Mouse (Mus musculus) CD8-positive naive resting alpha-beta T cell, adult 2 months (primary cell): ENCODE data around the gene Prrg2.

Source experiments
- DNase-seq, 2 experiments: peaks; one replicate each; pipeline ENCODE4 v3.0.0; 2022; ENCODE audit warnings: low read depth in 2 of 2, low spot score in 2 of 2

The Prrg2 gene

DNA sequence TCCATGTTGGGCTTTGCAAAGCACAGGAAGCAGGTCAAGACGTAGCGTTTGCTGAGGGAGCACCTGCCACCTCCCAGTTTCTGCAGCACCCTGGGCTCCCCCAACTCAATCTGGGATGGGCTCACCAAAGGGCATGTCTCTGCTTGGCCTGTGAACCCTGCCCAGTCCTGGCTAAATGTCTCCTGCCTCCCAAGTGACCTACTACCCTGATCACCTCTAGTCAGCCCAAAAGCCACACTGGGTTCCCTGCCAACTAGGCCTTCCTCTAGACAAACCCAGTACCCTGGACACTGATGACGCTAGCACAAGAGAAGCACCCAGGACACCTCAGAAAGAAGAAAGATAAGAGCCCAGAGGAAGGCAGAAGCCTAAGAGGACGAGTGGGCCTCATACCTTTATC, 49.7 kb downstream of the Prrg2 start:
- no peak for DNase-seq

- no peak for DNase-seq
Measured at GRCm38 (mm10) chr7:45012011-45012410, 50.5 kb downstream of the Prrg2 start.

DNA sequence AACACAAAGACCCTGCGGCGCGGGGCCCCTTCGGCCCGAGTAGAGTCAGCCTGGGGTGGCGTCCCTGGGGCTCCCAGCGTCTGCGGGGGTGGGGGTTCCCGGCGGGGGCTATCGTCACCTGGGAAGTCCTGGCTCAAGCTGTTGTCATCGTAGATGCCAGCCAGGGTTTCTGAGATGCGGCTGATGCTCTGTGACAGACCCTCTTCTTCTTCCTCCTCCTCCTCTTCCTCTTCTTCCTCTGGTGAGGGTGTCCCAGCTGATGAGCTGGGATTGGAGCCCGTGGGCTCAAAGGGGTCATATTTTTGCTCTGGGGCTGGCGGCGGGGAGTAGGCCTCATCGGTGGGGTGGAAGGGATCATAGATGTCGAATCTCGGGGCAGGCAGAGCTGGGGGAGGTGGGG, 54.1 kb downstream of the Prrg2 start:
- DNase-seq = no peak

- DNase-seq = no peak
Measured at GRCm38 (mm10) chr7:45007846-45008245, 54.6 kb downstream of the Prrg2 start.

- no peak for DNase-seq
Measured at GRCm38 (mm10) chr7:45007141-45007540, 55.3 kb downstream of the Prrg2 start.

- DNase-seq = no peak
Measured at GRCm38 (mm10) chr7:45006503-45006902, 56.0 kb downstream of the Prrg2 start.

GRCm38 (mm10) chr7:45005321-45005992, 57.0 kb downstream of the Prrg2 start:
- no peak for DNase-seq

DNA sequence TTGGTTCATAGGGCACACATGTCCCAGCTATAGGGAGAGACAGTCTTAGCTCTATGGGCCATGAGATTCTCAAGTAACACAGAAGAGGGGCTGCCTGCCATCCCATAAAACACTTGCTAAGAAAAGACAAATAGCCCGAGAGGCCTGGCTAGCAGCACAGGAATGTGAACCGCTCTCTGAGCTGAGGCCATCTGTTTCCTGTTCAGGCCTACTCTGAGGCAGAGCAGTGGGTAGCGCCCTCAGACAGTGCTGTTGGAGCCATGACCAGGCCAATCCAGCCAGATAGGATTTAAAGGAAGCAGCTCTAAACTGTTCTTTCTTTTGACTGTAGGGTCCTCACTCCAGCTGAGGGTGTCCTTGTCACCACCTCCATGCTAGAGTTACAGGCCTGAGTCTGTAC, 57.9 kb downstream of the Prrg2 start:
- DNase-seq = no peak
